In the genomic region with DNA sequence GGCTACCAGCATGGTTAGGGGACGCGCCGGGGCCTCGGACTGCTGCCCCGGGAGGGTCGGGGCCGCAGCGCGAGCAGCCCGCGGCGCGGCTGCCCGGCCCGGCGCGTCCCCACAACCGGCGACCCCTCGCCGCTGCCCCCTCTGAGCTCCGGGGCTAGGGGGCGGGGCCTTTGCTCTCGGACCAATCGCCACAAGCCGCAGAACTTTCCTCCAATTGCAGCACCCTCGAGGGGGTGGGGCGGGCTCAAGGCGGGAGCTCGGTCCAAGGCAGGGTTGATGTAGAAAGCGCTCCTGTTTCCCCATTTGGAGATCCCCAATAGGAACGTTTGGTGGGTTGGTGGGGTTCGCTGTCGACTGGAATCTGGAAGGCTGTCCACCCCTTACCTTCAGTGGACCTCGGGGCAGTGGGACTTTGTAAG, we compare ENCODE assay signal across 8 mouse cellular contexts. TPM values are rescaled to one million over a fixed set of nuclear protein-coding genes. Genes with fewer than 3 reads are reported as not detected.
DNase-seq lines count a peak whose midpoint lies in the region; ATAC-seq and TF ChIP-seq lines count a peak whose summit lies in the region.

Gene Metrn, minus strand, starts transcription at position 186 of the 419 bp plus-strand sequence.

- peak; percentile 84 for DNase-seq in ES-CJ7 (ENCODE audit: low read depth, low spot score)
- DNase-seq in c-Kit-negative CD71-positive TER-119-positive erythroid progenitor cells, embryonic 14.5 days (ENCODE audit: low read depth, low spot score): peak; percentile 56
- DNase-seq in heart, postnatal 14 days: peak; percentile 90 to 91
- DNase-seq in large intestine, adult 2 months (ENCODE audit: low read depth, low spot score): peak; percentile 48
- DNase-seq in lung, embryonic 14.5 days: peak; percentile 94
- peak; percentile 94 for DNase-seq in thymus, adult 2 months

- ATAC-seq in forebrain, embryonic 13.5 days: peak; percentile 67
- ATAC-seq in lung, embryonic 14.5 days (ENCODE audit: insufficient read depth): peak; percentile 78
- peak; percentile 54 for ATAC-seq in neural tube, embryonic 15.5 days (ENCODE audit: low FRiP score)

- peak within 1 kb of the TSS; percentile 75 for H3K9ac ChIP-seq in forebrain, embryonic 13.5 days
- peak within 1 kb of the TSS; percentile 52 for H3K9ac ChIP-seq in lung, embryonic 14.5 days
- H3K9ac ChIP-seq in neural tube, embryonic 15.5 days (replicated peaks): peak within 1 kb of the TSS; percentile 53

- H3K36me3 ChIP-seq in forebrain, embryonic 13.5 days (ENCODE audit: poor library complexity, severe bottlenecking): no peaks in the 10 kb centered on the region
- 0 out of 2 replicates have a peak, but pooled peaks cover 10% of the 10 kb centered on the region for H3K36me3 ChIP-seq in lung, embryonic 14.5 days (ENCODE audit: insufficient read depth)
- no peaks in the 10 kb centered on the region for H3K36me3 ChIP-seq in neural tube, embryonic 15.5 days
- no peaks in the 10 kb centered on the region for H3K36me3 ChIP-seq in thymus, adult 2 months (ENCODE audit: control insufficient read depth, insufficient read depth, low read length)

- H3K4me1 ChIP-seq in forebrain, embryonic 13.5 days: peaks cover 55% of the 10 kb centered on the region
- H3K4me1 ChIP-seq in lung, embryonic 14.5 days (ENCODE audit: insufficient read depth): peaks cover 14% of the 10 kb centered on the region
- H3K4me1 ChIP-seq in neural tube, embryonic 15.5 days: peaks cover 55% of the 10 kb centered on the region
- peaks cover 31% of the 10 kb centered on the region for H3K4me1 ChIP-seq in thymus, adult 2 months (replicated peaks; ENCODE audit: control insufficient read depth, insufficient read depth, low read length)

- peak; percentile 73 for TF ChIP-seq POLR2A in thymus, adult 2 months (IDR thresholded peaks at IDR 0.05; ENCODE audit: control insufficient read depth, extremely low read depth, insufficient read depth, low read length, poor library complexity)

- H3K9me3 ChIP-seq in forebrain, embryonic 13.5 days (replicated peaks): no peaks in the 10 kb centered on the region
- no peaks in the 10 kb centered on the region for H3K9me3 ChIP-seq in lung, embryonic 14.5 days (ENCODE audit: low read depth, low read length)
- no peaks in the 10 kb centered on the region for H3K9me3 ChIP-seq in neural tube, embryonic 15.5 days (replicated peaks)

- peak within 1 kb of the TSS; percentile 94 for H3K4me2 ChIP-seq in forebrain, embryonic 13.5 days
- peak within 1 kb of the TSS; percentile 98 for H3K4me2 ChIP-seq in lung, embryonic 14.5 days
- peak within 1 kb of the TSS; percentile 96 for H3K4me2 ChIP-seq in neural tube, embryonic 15.5 days

- H3K27me3 ChIP-seq in forebrain, embryonic 13.5 days: no peaks in the 10 kb centered on the region
- H3K27me3 ChIP-seq in lung, embryonic 14.5 days (ENCODE audit: insufficient read depth, low read length): no peaks in the 10 kb centered on the region
- H3K27me3 ChIP-seq in neural tube, embryonic 15.5 days (replicated peaks): no peaks in the 10 kb centered on the region
- H3K27me3 ChIP-seq in thymus, adult 2 months (ENCODE audit: control insufficient read depth, insufficient read depth, low read length): no peaks in the 10 kb centered on the region

- TF ChIP-seq CTCF in lung, embryonic 14.5 days (IDR thresholded peaks at IDR 0.05; ENCODE audit: low read depth): no peak
- TF ChIP-seq CTCF in thymus, adult 2 months (IDR thresholded peaks at IDR 0.05; ENCODE audit: borderline replicate concordance, control insufficient read depth, extremely low read depth, insufficient read depth, low read length, poor library complexity): 0 out of 2 replicates have a peak, but pooled peaks have one; percentile 35

- H3K27ac ChIP-seq in forebrain, embryonic 13.5 days: peak within 1 kb of the TSS; percentile 68
- peak within 1 kb of the TSS; percentile 64; the same call in 1 of the 2 replicates for H3K27ac ChIP-seq in lung, embryonic 14.5 days (ENCODE audit: low read depth)
- peak within 1 kb of the TSS; percentile 69 for H3K27ac ChIP-seq in neural tube, embryonic 15.5 days (replicated peaks)
- no peak within 1 kb of the TSS for H3K27ac ChIP-seq in thymus, adult 2 months (ENCODE audit: control insufficient read depth, insufficient read depth, low read length)

- 1% methylated on average over 32 of the region's 35 CpGs for WGBS in forebrain, embryonic 13.5 days
- under 1% methylated on average over 35 of the region's 35 CpGs for WGBS in large intestine, adult 2 months
- under 1% methylated on average over 35 of the region's 35 CpGs for WGBS in lung, embryonic 14.5 days
- WGBS in neural tube, embryonic 15.5 days: under 1% methylated on average over 35 of the region's 35 CpGs
- under 1% methylated on average over 35 of the region's 35 CpGs for WGBS in thymus, adult 2 months

- intact Hi-C loops in heart, postnatal 14 days (cut with DNase I): no loop called here

- H3K4me3 ChIP-seq in forebrain, embryonic 13.5 days: peak within 1 kb of the TSS; percentile 74
- peak within 1 kb of the TSS; percentile 61 for H3K4me3 ChIP-seq in lung, embryonic 14.5 days (ENCODE audit: low read depth, low read length)
- peak within 1 kb of the TSS; percentile 57 for H3K4me3 ChIP-seq in neural tube, embryonic 15.5 days (replicated peaks)
- peak within 1 kb of the TSS; percentile 95 for H3K4me3 ChIP-seq in thymus, adult 2 months (ENCODE audit: control insufficient read depth, insufficient read depth, low read length)

RNA-seq across cellular contexts. Expression of gene Metrn, which starts in this region (rescaled TPM):
- 43.7 and 53.7 TPM in 2 replicates for polyA plus RNA-seq in forebrain, embryonic 13.5 days (2015; fragmentation: Nextera tagmentation; extraction: Ambion mirVana)
- 10 to 100 TPM; 67.1 to 74.7 TPM for total RNA-seq in heart, postnatal 14 days (2021)
- 20.9 and 26.5 TPM in 2 replicates for polyA plus RNA-seq in large intestine, adult 2 months (2012; rRNA removed)
- 10.4 and 12.7 TPM in 2 replicates for polyA plus RNA-seq in lung, embryonic 14.5 days (2014; fragmentation: Nextera tagmentation; extraction: Ambion mirVana)
- 72.7 and 75.2 TPM in 2 replicates for polyA plus RNA-seq in neural tube, embryonic 15.5 days (2015; fragmentation: Nextera tagmentation; extraction: Ambion mirVana)
- 171 and 243 TPM in 2 replicates for polyA plus RNA-seq in thymus, adult 2 months (2012; rRNA removed)
